Mouse (Mus musculus): Measurements from ENCODE around the gene Zcchc4.
"Not testable (repeated sequence)": the region's sequence is repeated elsewhere in the genome, so short reads cannot be mapped to it uniquely, and the experiment has no call there.

Gene Zcchc4

GRCm38 (mm10) chr5:52775237-52775636, at the start of gene Zcchc4:
Zcchc4 (plus strand) TSS chr5:52775409.
- no peak for DNase-seq

- no peak for DNase-seq
Observed at GRCm38 (mm10) chr5:52727747-52728146, 47.5 kb upstream of the Zcchc4 start.

- no peak for DNase-seq
Observed at GRCm38 (mm10) chr5:52732811-52733210, 42.4 kb upstream of the Zcchc4 start.

GRCm38 (mm10) chr5:52736046-52736445, 39.2 kb upstream of the Zcchc4 start:
- DNase-seq, result no peak

GRCm38 (mm10) chr5:52741391-52742111, 33.7 kb upstream of the Zcchc4 start, which contains the start of gene Pi4k2b:
Pi4k2b (plus strand) TSS chr5:52741574.
- peak; percentile 85 to 87 for DNase-seq

- peak; percentile 17 to 35 for DNase-seq
Observed at GRCm38 (mm10) chr5:52742112-52742813, 32.9 kb upstream of the Zcchc4 start.

- DNase-seq, result no peak
Observed at GRCm38 (mm10) chr5:52743231-52743630, 32.0 kb upstream of the Zcchc4 start.

- DNase-seq, result no peak
Observed at GRCm38 (mm10) chr5:52746920-52747319, 28.3 kb upstream of the Zcchc4 start.

- no peak for DNase-seq
Observed at GRCm38 (mm10) chr5:52748732-52749131, 26.5 kb upstream of the Zcchc4 start.

- no peak for DNase-seq
Observed at GRCm38 (mm10) chr5:52753146-52753545, 22.1 kb upstream of the Zcchc4 start.

- DNase-seq, result no peak
Observed at GRCm38 (mm10) chr5:52754196-52754595, 21.0 kb upstream of the Zcchc4 start.

GRCm38 (mm10) chr5:52755337-52755736, 19.9 kb upstream of the Zcchc4 start:
- DNase-seq, result no peak

- DNase-seq, result no peak
Observed at GRCm38 (mm10) chr5:52755989-52756388, 19.2 kb upstream of the Zcchc4 start.

- DNase-seq, result no peak
Observed at GRCm38 (mm10) chr5:52762586-52762985, 12.6 kb upstream of the Zcchc4 start.

GRCm38 (mm10) chr5:52774267-52774666, 942 bp upstream of the Zcchc4 start:
- DNase-seq, result no peak

- DNase-seq, result not testable (repeated sequence)
Observed at GRCm38 (mm10) chr5:52776466-52777354, 1.5 kb downstream of the Zcchc4 start.

- DNase-seq, result peak; percentile 83 to 85
Observed at GRCm38 (mm10) chr5:52782523-52783250, 7.5 kb downstream of the Zcchc4 start.

- no peak for DNase-seq
Observed at GRCm38 (mm10) chr5:52783251-52783620, 8.0 kb downstream of the Zcchc4 start.

- no peak for DNase-seq
Observed at GRCm38 (mm10) chr5:52783957-52784356, 8.7 kb downstream of the Zcchc4 start.

GRCm38 (mm10) chr5:52786556-52787322, 11.5 kb downstream of the Zcchc4 start:
- no peak for DNase-seq

GRCm38 (mm10) chr5:52793230-52793629, 18.0 kb downstream of the Zcchc4 start:
- DNase-seq, result no peak

GRCm38 (mm10) chr5:52794109-52794508, 18.9 kb downstream of the Zcchc4 start:
- DNase-seq, result no peak

Measured in thymus, postnatal 36 days (tissue).